Mouse (Mus musculus): ENCODE results near the gene Atp8b4.

Atp8b4 gene

GRCm38 (mm10) chr2:126283086-126283485, 217.4 kb downstream of the Atp8b4 start:
- DNase-seq, result no peak

GRCm38 (mm10) chr2:126275511-126275910, 225.0 kb downstream of the Atp8b4 start:
- DNase-seq, result no peak

GRCm38 (mm10) chr2:126274826-126275405, 225.6 kb downstream of the Atp8b4 start:
- no peak for DNase-seq

GRCm38 (mm10) chr2:126274311-126274710, 226.2 kb downstream of the Atp8b4 start:
- DNase-seq, result no peak

Measured in right cerebral cortex, postnatal 14 days (tissue).